ENCODE assay signal across 9 mouse cellular contexts in genomic region chr2:110180316-110180670, GRCm38 (mm10).
DNase-seq lines count a peak whose midpoint lies in the region; ATAC-seq and TF ChIP-seq lines count a peak whose summit lies in the region.
"Had no signal": no experiment of that assay in that cellular context is flagged by ENCODE, and none has a peak within 500 bp of the region (broad histone marks: within the 10 kb centered on the region; RNA-seq: fewer than 3 reads in every experiment).

No protein-coding gene starts in this region.

- ATAC-seq in hindbrain, embryonic 12.5 days (ENCODE audit: low FRiP score): 0 out of 2 replicates have a peak, but pooled peaks have one; percentile 0

- no peak for TF ChIP-seq POLR2A in kidney, adult 2 months (IDR thresholded peaks at IDR 0.05; ENCODE audit: low read depth, low read length)

- H3K4me3 ChIP-seq in kidney, adult 2 months (ENCODE audit: insufficient read depth, low read depth, low read length): no peak overlapping the region
- H3K4me3 ChIP-seq in hindbrain, embryonic 12.5 days: no peak overlapping the region
- H3K4me3 ChIP-seq: liver, embryonic 12.5 days had no signal

- H3K27me3 ChIP-seq in kidney, adult 2 months (replicated peaks; ENCODE audit: control insufficient read depth, insufficient read depth, low read length): no peaks in the 10 kb centered on the region
- H3K27me3 ChIP-seq in hindbrain, embryonic 12.5 days: no peaks in the 10 kb centered on the region
- H3K27me3 ChIP-seq: liver, embryonic 12.5 days had no signal

- H3K9me3 ChIP-seq in hindbrain, embryonic 12.5 days (replicated peaks): no peaks in the 10 kb centered on the region
- H3K9me3 ChIP-seq: liver, embryonic 12.5 days had no signal

- no peak for DNase-seq in kidney, adult 2 months
- no peak for DNase-seq in kidney, postnatal 36 days
- DNase-seq in cerebellum, adult 8-10 months: peak; percentile 54
- peak; percentile 33 for DNase-seq in neural tube, embryonic 10.5 days (ENCODE audit: extremely low spot score, low spot score)
- no peak for DNase-seq in thymus, postnatal 4 days
- DNase-seq in frontal cortex, postnatal 36 days (ENCODE audit: low spot score in 2 of 2): no peak
- no peak for DNase-seq in adrenal gland, postnatal 4 days (ENCODE audit: low spot score in 2 of 2)

- H3K9ac ChIP-seq in hindbrain, embryonic 12.5 days: 0 out of 2 replicates have a peak overlapping the region, but pooled peaks have one; percentile 6
- H3K9ac ChIP-seq: liver, embryonic 12.5 days had no signal

- H3K27ac ChIP-seq in kidney, adult 2 months (ENCODE audit: insufficient read depth, low read depth, low read length): peak overlapping the region; percentile 24
- peak overlapping the region; percentile 79 for H3K27ac ChIP-seq in hindbrain, embryonic 12.5 days
- H3K27ac ChIP-seq: liver, embryonic 12.5 days had no signal

- WGBS in kidney, adult 2 months: 53% methylated on average over 7 of the region's 7 CpGs
- 68% methylated on average over 7 of the region's 7 CpGs for WGBS in hindbrain, embryonic 12.5 days

- TF ChIP-seq CTCF in kidney, adult 2 months (conservative IDR thresholded peaks at IDR 0.05; ENCODE audit: insufficient read depth, insufficient read length, low read depth, low read length): no peak

- no peak overlapping the region for H3K4me2 ChIP-seq in hindbrain, embryonic 12.5 days (replicated peaks)
- H3K4me2 ChIP-seq: liver, embryonic 12.5 days had no signal

- H3K4me1 ChIP-seq in kidney, adult 2 months (ENCODE audit: control insufficient read depth, insufficient read depth, low read length): peaks cover 55% of the 10 kb centered on the region
- H3K4me1 ChIP-seq in hindbrain, embryonic 12.5 days: peaks cover 32% of the 10 kb centered on the region
- H3K4me1 ChIP-seq: liver, embryonic 12.5 days had no signal

- no peaks in the 10 kb centered on the region for H3K36me3 ChIP-seq in kidney, adult 2 months (ENCODE audit: control insufficient read depth, insufficient read depth, low read length)
- no peaks in the 10 kb centered on the region for H3K36me3 ChIP-seq in hindbrain, embryonic 12.5 days
- H3K36me3 ChIP-seq: liver, embryonic 12.5 days had no signal

Comparison
In these comparisons a context has a peak if more than half of its experiments do, and no peak if none do; other contexts are left out.
1. DNase-seq: peak in cerebellum, adult 8-10 months (single experiment) and neural tube, embryonic 10.5 days (single experiment); none in kidney, adult 2 months (single experiment), kidney, postnatal 36 days (0 of 2), thymus, postnatal 4 days (single experiment), frontal cortex, postnatal 36 days (0 of 2) and adrenal gland, postnatal 4 days (0 of 2).